Mouse (Mus musculus): ENCODE data around the gene Cmtr1. TPM values are rescaled to one million over a fixed set of nuclear protein-coding genes. Genes with fewer than 3 reads are reported as not detected.
A peak's percentile ranks its signal among the peaks of the same experiment; 100 is the strongest.
"Not testable (repeated sequence)": the region's sequence is repeated elsewhere in the genome, so short reads cannot be mapped to it uniquely, and the experiment has no call there.

The Cmtr1 gene
- total RNA-seq (2021): 10 to 100 TPM; 52.4 to 99.0 TPM
- long read RNA-seq, experiment 1, full-length matches to known transcripts: 10 of 31 reads
- long read RNA-seq, experiment 1, partial matches to known transcripts: 10 of 31 reads
- long read RNA-seq, experiment 1, other reads (novel, unspliced or antisense): 11 of 31 reads
- long read RNA-seq, experiment 2, full-length matches to known transcripts: 26 of 41 reads
- long read RNA-seq, experiment 2, partial matches to known transcripts: 2 of 41 reads
- long read RNA-seq, experiment 2, other reads (novel, unspliced or antisense): 13 of 41 reads

DNA sequence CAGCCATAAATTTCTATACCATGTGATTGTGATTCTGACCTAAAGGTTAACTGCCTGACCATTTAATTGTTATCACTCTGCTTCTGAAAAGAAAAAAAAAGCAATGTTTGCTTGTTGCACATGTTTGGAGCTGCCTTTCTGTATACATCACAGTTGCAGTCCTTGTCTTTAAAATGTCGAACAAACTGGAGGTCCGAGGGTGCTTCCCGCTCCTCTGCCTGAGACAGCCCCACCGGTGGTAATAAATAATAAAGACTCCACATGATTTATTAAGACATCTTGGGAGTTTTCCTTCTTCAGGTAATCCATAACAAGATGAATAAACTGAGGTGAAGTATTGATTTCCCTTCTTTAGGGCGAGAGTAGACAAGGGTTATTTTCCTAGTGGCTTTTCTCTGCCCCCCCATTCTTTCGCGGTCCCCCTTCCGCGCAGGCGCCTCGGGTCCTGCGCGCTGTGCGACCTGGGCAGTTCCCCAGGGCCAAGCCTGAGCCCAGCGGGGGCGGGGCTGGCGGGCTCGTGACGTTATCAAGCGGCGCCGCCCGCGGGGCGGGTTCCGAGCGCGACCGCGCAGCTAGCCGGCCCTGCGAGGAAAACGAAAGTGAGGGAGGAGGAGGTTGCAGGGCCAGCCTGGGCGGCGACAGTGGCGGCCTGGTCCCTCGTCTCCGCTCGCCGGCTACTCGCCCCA is at the start of gene Cmtr1:
Gene Cmtr1, plus strand, starts transcription at position 520 of the 686 bp plus-strand sequence.
- peak; percentile 99 for DNase-seq

DNA sequence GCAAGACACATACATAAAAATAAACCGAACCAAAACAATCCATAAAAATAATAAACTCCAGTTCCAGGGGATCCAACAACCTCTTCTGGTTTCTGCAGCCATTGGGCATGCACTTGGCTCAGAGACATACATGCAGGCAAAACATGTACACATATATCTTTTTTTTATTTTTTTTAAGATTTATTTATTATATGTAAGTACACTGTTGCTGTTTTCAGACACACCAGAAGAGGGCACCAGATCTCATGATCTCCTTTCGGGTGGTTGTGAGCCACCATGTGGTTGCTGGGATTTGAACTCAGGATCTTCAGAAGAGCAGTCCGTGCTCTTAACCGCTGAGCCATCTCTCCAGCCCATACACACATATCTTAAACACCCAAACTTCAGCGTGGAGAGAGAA is 46.9 kb upstream of the Cmtr1 start:
- DNase-seq: not testable (repeated sequence)

DNA sequence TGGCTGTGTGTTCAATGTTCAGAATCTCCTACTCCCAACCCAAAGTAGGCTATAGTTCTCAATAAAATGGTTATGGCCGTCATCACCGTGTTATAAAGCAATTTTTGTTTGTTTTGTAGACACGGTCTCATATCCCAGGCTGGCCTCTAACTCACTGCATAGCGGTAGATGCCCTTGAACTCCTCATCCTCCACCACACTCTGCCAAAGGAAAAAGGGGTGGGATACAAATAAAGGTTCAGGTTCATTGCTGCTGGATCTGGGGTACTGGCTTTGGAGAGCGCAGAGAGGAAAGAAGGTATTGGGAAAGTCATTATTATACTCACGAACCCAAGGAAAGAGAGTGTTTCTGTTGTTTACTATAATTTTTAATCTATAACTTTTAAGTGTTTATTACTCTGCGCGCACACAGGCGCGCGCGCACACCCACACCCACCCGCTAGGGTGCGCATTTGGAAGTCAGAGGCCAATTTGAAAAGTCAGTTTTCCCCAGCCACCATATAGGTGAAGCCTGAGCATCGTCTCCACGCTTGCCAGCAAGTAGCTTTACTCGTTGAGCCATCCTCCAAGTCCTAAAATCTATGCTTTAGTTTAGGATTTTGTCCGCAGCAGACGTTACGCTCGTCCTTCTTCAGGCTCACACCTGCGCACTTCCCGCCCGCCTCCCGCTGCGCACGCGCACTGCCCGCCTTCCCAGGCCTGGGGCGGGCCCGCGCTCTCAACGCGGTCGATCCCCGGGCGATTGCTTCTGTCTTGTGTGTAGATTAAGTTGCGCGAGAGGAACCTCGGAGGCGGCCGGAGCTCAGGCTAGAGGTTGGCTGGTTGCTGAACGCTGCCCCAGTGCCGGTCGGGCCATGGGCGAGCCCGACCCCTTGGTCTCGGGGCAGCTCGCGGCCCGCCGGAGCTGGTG is 46.0 kb upstream of the Cmtr1 start, which contains the start of the genes Rnf8 and Gm28043:
Gene Rnf8, plus strand, starts transcription at position 676 of the 909 bp plus-strand sequence.
Gene Gm28043, plus strand, starts transcription at position 762 of the 909 bp plus-strand sequence.
- DNase-seq: peak; percentile 97

DNA sequence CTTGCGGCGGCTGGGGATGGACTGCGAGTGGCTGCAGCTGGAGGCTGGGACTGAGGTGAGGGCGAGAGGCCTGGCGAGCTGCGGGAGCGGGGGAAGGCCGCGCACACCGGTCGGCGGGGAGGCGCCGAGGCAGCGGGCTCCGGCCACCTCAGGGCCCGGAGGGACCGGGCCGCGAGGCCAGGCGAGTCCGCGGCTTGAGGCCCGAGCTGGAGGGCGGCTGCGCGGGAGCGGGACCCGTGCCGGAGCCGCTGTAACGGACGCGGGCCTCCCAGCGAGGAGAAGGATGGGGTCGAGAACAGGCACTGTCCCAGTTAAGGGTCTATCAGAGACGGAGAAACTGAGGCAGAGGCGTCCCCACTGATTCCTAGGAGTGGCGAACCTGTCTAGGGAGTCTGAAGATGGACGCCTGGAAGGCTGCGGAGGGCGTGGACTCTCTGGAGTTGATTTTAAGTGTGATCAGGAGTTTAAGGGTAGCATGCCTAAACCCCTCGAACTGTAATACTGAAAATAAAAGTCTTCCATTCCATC is 45.3 kb upstream of the Cmtr1 start:
- DNase-seq: no peak

DNA sequence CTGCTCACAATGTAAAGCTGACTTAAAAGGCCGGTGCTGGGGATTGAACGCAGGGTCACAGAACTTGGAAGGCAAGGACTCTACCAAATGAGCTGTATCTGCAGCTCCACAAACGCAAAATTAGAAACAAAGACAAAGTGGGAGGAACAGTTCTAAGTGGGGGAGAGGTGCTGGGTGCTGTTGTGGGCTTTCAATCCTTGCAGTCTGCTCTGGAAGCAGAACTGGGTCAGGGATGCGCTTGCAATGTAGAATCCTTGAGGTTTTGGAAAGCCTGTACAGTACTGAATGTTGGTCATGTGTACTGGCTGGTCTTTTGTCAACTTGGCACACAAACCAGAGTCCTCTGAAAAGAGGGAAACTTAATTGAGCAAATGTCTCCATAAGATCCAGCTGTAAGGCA is 44.8 kb upstream of the Cmtr1 start:
- peak; percentile 60 for DNase-seq

DNA sequence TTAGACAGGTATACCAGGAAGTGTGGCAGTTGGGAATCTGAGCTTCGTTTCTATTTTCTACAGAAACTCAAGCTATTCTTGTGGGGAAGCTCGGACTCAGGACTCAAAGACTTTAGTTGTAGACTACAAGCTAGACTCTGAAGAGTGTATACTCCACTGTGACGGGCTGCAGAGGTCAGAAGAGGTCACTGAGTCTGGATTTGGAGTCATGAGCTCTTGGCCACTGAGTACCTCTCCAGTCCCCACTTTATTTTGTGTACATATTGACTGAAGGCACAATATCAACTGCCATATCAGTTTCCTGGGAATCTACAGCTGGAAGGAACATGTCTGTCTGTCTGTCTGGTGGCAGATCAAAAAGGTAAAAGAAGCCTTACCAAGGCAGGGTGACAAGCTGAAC is 41.2 kb upstream of the Cmtr1 start:
- no peak for DNase-seq

DNA sequence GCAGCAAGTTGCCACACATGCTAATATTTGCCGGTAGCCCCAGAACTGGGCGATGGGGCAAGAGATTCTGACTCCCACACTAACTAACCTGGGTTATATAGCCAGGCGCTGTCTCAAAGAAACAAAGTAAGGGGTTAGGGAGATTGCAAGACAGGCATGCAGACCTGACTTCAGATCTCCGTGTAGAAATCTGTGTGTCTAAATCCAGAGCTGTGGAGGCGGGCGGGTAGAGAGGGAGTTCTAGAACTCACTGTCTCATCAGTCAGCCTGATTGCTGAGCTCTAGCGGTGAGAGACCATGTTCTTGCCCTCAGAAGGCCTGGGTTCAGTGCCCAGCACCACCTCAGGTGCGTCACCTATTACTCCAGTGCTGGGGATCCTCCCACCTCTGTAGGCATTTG is 36.9 kb upstream of the Cmtr1 start:
- no peak for DNase-seq

DNA sequence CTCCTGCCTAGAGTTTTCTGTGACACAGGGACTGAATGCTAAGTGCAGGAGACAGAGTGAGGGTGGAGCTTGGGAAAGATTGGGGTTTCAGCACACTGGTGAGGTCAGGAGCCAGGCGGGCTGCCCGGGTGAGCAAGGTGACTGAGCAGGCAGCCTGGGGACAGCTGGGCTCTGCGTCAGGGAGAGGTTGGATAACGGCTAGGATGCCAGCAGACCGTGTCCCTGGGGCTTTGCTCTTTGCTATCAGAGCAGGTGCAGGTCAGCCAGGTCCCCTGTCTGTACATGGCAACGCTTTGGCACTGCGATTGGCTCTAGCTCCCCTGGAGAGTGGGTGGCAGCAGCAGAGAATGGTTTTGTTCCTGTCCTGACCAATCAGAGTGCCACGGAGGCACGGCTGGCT is 33.1 kb upstream of the Cmtr1 start:
- peak; percentile 50 for DNase-seq

DNA sequence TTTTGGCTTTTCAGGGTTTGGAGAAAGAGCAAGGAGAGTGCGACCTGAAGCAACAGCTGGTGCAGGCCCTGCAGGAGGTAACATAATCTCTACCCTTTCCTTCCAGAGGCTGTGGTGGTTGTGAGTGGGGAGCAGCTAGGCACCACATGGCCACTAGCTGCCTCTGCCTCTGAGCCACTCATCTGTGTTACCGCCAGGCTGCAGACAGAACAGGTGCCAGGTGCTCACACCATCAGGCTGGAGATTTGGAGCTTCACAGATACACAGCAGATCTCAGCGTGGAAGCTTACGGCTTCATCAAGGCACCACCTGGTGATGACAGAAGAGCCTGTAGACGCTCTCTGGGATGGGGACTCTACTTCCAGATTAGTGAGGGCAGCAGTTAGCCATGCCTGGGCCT is 31.4 kb upstream of the Cmtr1 start:
- DNase-seq: no peak

DNA sequence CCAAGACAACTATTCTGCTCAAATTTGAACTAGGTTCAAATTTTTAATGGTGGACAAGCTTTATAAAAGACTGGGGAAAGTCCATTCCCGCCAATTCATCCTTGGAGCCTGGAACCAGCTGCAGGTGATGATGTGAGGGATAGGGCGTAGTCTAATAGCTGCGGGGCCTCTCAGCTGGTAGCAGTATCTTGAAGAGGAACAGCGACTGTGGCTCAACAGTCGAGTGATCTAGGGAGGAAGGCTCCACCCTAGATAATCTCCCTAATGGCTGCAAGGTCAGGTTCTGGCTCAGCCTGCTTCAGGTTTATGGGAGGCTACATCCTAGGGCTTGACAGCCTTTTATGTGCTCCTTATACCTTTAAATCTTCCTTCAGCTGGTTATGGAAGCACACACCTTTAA is 30.8 kb upstream of the Cmtr1 start:
- no peak for DNase-seq

DNA sequence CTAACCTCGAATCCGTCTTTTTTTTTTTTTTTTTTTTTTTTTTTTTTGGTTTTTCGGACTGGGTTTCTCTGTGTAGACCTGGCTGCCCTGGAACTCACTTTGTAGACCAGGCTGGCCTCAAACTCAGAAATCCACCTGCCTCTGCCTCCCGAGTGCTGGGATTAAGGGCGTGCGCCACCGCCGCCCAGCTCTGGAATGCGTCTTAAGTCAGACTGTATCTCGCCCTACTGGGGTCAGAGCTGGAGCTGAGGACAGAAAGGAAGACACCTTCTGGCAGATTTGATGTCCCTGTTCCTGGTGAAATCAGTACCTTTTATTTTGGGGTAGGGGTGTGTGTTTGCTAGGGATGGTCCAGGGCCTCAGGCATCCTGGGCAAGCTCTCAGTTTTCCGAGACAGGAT is 28.1 kb upstream of the Cmtr1 start:
- no peak for DNase-seq

DNA sequence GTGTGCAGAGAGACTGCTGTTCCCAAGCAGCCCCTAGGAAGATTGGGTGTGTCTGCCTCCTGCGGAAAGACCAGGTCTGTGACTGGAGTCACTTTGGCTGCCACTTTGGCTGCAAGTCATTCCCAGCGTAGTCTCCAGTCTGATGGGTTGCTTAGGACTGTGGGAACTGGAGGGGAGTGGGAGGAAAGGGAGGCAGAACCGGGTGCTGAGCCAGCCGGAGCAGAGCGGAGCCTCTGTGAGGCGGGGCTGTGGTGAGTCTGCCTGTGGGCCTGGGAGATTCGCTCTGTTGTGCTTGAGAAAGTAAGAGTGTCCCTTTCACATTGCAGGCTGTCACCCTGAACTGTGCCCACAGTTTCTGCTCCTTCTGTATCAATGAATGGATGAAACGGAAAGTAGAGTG is 24.9 kb upstream of the Cmtr1 start:
- no peak for DNase-seq

DNA sequence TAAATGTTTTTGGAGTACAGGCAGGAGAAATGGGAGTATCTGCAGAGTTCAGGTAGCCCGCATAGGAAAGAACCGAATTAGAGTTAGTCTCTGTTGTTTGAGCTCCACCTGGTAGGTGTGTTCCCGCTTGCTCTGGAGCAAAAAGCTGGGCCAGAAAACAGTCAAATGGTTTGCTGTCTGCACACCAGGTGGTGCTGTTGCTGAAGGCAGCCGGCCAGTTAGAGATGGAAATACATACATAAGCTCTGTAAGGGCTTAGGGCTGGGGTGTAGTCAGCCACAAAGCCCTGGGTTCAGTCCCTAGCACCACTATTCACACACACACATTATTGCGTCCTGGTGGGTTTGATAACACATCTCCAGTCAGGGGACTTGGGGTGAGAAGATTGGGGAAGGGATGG is 24.3 kb upstream of the Cmtr1 start:
- peak; percentile 56 for DNase-seq

DNA sequence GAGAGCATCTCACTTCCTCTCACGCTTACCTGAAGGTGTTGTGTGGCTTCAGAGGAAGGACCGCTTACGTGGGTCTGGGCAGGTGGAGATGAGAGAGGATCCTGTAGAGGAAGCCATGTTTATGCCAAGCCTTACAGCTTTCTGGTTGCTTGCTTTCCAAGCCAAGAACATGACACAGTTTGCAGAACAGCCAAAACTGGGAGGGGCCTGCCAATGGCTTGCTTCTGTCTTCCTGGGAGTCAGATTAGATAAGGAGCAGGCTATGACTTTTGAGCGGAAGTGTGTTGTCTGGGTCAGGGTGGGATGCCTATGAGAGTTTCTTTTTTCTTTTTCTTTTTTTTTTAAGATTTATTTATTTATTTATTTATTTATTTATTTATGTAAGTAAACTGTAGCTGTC is 23.0 kb upstream of the Cmtr1 start:
- DNase-seq: peak; percentile 49

DNA sequence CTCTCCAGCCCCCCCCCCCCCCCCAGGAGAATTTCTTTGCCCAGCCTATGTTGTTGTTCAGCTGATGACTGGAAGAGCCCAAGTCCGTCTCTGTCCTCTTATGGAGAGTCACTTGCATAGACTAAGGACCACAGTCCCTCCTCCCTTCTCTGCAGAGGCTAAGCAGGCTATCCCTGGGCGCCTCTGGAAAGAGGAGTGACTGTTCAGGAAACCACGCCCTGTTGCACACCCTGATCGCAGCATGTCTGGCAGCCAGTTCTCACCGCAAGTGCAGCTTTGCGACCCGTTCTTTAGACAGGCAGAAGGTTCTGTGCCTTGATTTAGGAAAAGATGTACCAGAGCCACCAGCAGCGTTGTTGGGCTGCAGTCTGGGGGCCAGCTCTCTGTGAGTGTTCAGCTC is 22.5 kb upstream of the Cmtr1 start:
- no peak for DNase-seq

DNA sequence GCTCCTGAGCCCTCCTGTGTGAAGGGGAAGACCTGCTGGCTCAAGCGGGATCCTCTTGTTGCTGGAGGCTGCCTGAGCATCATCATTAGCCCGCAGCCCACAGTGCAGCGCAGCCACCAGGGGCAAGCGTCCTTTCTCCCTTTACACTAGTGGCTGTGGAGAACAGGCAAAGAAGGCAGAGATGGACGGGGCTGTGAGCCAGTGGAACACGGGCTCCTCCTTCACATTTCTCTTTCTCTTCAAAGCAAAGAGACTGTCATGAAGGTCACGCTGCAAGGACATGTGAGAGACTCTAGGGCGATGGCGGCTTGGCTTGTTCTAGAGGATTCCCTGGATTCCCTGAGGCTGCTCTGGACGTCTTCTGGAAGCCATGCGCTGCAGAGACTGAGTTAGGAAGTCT is 19.4 kb upstream of the Cmtr1 start:
- peak; percentile 75 for DNase-seq

DNA sequence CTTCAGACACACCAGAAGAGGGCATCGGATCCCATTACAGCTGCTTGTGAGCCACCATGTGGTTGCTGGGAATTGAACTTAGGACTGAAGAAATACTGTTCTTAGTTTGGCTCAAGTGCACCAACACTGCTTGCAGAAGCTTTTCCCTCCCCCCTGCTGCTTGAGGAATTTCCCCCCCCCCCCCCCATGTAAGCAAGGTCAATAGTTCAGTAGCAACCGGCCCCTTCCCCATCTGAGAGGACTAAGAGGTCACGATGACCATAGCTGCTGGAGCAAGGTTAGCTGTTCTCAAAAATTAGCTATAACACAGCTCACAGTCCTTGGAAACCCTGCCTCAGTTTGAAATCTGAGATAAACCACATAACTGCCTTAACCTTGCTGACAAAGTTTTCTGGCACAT is 18.2 kb upstream of the Cmtr1 start:
- no peak for DNase-seq

DNA sequence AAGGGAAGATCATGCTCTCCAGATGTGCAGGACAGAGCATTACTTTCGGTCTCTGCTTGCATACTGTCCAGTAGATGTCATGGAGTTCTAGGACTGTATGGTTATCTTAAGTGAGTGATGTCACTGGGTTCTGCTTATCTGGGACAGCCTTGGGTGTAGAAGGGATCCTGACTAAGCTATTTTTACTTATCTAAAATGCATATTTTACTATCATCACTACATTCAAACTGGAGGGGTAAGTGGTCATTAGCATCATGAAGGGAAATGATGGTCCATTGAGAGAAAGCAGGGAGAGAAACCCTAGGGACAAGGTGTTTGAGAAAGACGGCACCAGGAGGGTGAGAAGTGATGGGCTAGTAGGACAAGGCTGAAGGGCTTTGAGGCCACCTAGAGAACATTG is 2.1 kb upstream of the Cmtr1 start:
- DNase-seq: no peak

DNA sequence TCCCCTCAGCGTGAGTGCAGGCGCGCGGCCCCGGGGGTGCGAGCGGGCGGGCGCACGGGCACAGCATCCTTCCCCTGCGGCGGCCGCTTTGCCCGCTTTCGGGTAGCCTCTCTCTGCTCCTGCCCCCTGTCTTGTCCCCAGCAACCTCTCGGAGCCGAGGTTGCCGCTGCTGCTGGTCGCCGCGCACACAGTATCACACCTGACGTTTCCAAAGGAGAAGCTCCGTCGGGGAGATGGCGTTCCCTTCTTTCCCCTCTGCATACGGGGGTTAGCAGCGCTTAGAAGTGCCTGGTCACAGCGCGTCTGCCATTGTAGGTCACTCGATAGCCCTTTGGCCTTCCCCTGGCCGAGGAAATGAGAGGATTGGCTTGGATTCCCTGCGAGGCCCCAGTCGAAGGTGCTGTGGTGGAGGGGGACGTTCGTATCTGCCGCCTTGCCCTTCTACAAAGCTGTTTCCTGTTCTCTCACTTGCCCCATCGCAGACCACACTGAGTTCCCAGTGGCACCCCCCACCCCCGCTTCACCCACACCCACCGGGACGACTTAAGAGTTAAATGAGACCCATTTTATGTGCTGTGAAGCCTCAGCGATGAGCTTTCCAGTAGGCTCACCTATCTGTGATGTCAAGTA is 482 bp downstream of the Cmtr1 start:
- DNase-seq: no peak

DNA sequence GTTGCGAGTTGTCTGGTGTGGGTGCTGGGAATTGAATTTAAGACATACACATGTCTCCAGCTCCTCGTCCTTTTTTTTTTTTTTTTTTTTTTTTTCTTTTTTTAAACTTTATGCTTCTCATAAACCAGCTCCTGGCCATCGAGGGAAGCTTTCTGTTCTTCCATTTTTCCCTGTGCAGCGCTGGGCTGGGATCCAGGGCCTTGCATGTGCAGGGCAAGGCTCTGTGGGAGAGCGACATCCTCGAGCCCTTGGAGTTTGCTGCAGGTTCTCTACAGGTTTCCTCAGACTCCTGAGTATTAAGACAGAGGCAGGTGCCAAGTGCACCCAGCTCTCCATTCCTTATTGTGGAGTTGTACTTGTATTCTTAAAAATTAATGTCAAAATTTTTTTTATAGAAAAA is 1.8 kb downstream of the Cmtr1 start:
- DNase-seq: peak; percentile 28

DNA sequence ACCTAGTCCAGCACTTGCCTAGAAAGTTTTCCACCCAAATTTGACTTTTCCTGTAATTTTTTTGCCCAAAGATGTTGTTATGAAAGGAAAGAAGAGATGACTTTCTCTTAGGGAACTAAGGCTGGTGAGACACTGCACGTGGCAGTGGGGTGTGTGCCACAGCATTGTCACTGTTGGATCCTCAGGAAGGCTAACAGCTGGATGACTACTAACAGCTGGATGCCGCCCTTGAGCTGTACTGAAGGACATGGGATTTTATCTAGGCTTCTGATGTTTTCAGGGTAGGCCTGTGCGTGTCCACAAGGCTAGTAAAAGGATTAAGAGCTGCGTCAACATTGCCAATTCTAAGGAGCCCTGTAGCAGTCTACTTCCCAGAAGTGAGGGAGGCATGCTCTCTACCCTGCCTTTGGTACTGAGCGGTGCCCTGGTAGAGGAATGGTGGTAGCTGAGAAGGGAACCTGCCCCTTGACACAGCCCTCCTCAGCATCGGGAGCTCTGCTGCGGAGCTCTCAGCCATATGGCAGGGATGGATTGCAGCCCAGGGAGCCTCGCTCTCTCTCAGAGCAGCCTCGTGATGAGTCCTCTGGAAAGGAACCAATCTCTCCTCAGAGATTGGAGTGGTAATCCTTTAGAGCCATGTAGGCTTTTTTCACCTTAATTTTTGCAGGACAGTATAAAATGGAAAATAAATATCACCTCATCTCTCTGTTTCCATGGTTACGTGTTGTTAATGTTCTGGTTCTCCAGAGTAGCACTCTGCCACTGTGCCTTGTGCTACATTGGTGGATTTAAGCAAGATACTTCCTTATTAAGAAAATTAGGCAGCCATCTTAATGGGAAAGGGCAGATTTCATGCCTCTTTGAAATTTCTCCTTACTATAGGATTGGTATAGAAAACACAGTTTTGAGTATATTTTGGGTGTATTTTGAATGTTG is 7.9 kb downstream of the Cmtr1 start:
- peak; percentile 31 for DNase-seq
